Mouse (Mus musculus) MEL (cell line): ENCODE data around the gene Capn12.

Source experiments
- BHLHE40 ChIP-seq: IDR thresholded peaks from 2 replicates; pipeline ENCODE4 v1.6.1; 2012; ENCODE audit warnings: low read depth, mild to moderate bottlenecking, inconsistent platforms, low read length, improper control_type of control experiment, borderline replicate concordance
- CTCF ChIP-seq, 3 experiments: IDR thresholded peaks in 2 of 3; conservative IDR thresholded peaks in 1 of 3; 2 replicates each; pipeline ENCODE4 v1.5.1; 2011 to 2012; ENCODE audit warnings: low read length in 3 of 3, low read depth in 2 of 3, mild to moderate bottlenecking in 2 of 3, improper control_type of control experiment in 1 of 3, inconsistent platforms in 1 of 3, mixed read lengths in 1 of 3, moderate library complexity in 1 of 3; ENCODE audit not compliant: control insufficient read depth in 1 of 3, insufficient read depth in 1 of 3, poor library complexity in 1 of 3, severe bottlenecking in 1 of 3
- ELF1 ChIP-seq: IDR thresholded peaks from 2 replicates; pipeline ENCODE4 v1.6.1; 2014; ENCODE audit warnings: low read depth, mild to moderate bottlenecking, inconsistent platforms, low read length, improper control_type of control experiment, moderate library complexity
- EP300 ChIP-seq, 2 experiments: IDR thresholded peaks; 2 replicates each; pipeline ENCODE4 v1.6.1; 2011; ENCODE audit warnings: improper control_type of control experiment in 2 of 2, low read length in 2 of 2, low read depth in 1 of 2, mild to moderate bottlenecking in 1 of 2
- GATA1 ChIP-seq: IDR thresholded peaks from 2 replicates; pipeline ENCODE4 v1.6.1; 2011; ENCODE audit warnings: low read depth, low read length, improper control_type of control experiment
- MYC ChIP-seq: IDR thresholded peaks from 2 replicates; pipeline ENCODE4 v1.6.1; 2011; ENCODE audit warnings: low read depth, mild to moderate bottlenecking, low read length, improper control_type of control experiment, moderate library complexity
- POLR2A ChIP-seq, 2 experiments: IDR thresholded peaks; 2 replicates each; pipeline ENCODE4 v1.6.1; 2011 to 2012; ENCODE audit warnings: low read length in 2 of 2, mild to moderate bottlenecking in 2 of 2, control low read depth in 1 of 2, improper control_type of control experiment in 1 of 2, low read depth in 1 of 2, moderate library complexity in 1 of 2; ENCODE audit not compliant: control insufficient read depth in 1 of 2, insufficient read depth in 1 of 2, poor library complexity in 1 of 2
- ZMIZ1 ChIP-seq: IDR thresholded peaks from 2 replicates; pipeline ENCODE4 v1.6.1; 2012; ENCODE audit warnings: low read depth, mild to moderate bottlenecking, inconsistent platforms, low read length, improper control_type of control experiment, moderate library complexity

DNA sequence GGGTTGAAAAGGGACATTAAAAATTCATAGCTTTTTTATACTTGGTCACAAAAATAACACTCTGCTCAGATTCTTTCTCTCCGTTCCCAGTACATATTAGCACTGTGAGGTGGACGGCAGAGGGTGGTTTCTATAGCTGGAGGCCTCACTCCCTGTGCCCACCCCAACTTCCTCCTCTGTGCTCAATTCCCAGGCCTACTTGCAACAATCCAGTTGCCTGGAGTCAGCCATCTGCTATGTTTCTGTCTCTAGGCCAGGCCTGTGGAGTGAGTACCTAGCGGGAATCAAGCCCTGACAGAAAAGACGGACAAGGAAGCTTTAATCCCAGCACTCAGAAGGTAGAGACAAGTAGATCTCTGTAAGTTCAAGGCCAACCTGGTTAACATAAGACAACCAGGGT lies 41.4 kb downstream of the Capn12 start:
- TF ChIP-seq BHLHE40: no peak
- no peak for TF ChIP-seq GATA1
- no peak for TF ChIP-seq MYC
- TF ChIP-seq ELF1: no peak
- TF ChIP-seq POLR2A (IDR thresholded peaks at IDR 0.05; ENCODE audit: control insufficient read depth in 1 of 2, insufficient read depth in 1 of 2, low read depth in 1 of 2, low read length in 2 of 2, poor library complexity in 1 of 2): no peak
- TF ChIP-seq CTCF (IDR thresholded peaks at IDR 0.05 in 2 of 3, conservative IDR thresholded peaks at IDR 0.05 in 1 of 3; ENCODE audit: control insufficient read depth in 1 of 3, insufficient read depth in 1 of 3, low read depth in 2 of 3, low read length in 3 of 3, poor library complexity in 1 of 3, severe bottlenecking in 1 of 3): no peak
- no peak for TF ChIP-seq ZMIZ1
- TF ChIP-seq EP300 (IDR thresholded peaks at IDR 0.05; ENCODE audit: low read depth in 1 of 2, low read length in 2 of 2): no peak
